Mouse (Mus musculus) heart, postnatal 0 days (tissue): Measurements from ENCODE around the gene Hist2h3b.

Experiments
- CTCF ChIP-seq: IDR thresholded peaks from 2 replicates; pipeline ENCODE4 v1.5.1; 2016; ENCODE audit warnings: antibody characterized with exemption, control low read depth, low read depth
- EP300 ChIP-seq: IDR thresholded peaks from 2 replicates; pipeline ENCODE4 v1.6.1; 2016; ENCODE audit warnings: antibody characterized with exemption, low read depth

DNA sequence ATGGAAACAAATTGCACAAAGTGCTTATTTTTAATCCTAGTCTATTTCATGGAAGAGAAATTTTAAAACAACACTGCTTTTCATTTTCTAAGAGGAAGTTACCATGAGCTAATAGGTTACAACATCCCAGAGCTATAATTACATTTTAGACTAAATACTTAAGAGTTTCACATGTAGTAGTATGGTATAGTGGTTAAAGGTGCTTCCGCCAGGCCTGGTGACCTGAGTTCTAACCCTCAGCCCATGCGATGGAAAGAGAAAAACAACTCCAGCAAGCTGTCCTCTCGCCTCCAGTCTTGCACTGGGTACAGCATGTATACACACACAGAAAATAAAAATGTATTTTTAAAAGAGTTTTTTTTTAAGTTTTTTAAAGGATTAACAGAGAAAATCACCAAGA lies 16.7 kb upstream of the Hist2h3b start:
- TF ChIP-seq CTCF (no peak), EP300 (no peak)
